Mouse (Mus musculus): Measurements from ENCODE around the gene AI597479.

Gene AI597479

DNA sequence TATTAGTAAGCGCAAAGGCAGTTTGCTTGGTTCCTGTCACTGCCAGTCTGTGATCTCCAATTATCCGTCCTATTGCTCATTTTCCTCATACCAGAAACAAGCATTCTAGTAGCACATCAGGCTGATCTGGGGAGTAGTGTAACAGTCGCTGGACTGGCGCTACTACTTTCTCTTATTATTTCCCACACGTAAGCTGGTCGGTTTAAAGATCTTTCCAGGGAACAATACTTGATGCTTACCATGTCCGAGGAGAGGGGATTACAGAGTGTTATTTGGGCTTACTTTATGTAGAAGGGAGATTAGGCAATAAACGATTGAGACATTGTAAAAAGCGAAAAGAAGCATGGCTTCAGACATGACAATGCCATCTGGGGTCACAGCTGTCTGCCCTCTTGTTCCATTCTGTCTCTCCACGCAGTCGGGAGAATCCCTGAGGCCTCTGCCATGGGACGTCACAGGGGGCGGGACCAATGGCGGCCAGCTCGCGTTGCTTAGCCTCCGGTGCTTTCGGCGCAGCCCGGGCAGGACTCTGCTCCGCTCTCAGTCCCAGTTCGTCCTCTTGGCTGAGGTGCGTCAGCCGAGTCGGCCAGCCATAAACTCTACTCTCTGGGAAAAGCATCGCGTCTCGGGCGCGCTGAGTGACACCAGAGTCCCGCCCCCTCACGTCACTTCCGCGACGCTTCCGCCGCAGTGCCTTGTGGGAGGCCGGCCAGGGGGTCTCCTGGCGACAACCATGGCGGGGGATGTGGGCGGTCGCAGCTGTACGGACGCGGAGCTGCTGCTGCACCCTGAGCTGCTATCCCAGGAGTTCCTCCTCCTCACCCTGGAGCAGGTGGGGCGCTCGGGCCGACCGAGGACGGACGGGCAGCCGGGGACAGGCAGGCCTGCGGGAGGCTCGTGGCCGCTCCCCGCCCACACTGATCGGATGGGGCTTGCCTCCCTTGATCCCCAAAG is at the start of gene AI597479, which contains the start of gene Tgfbrap1:
AI597479 (plus strand) TSS at position 680 of the 954 bp plus-strand sequence.
Tgfbrap1 (minus strand) TSS at position 607 of the 954 bp plus-strand sequence.
- peak; percentile 90 to 96 for DNase-seq

DNA sequence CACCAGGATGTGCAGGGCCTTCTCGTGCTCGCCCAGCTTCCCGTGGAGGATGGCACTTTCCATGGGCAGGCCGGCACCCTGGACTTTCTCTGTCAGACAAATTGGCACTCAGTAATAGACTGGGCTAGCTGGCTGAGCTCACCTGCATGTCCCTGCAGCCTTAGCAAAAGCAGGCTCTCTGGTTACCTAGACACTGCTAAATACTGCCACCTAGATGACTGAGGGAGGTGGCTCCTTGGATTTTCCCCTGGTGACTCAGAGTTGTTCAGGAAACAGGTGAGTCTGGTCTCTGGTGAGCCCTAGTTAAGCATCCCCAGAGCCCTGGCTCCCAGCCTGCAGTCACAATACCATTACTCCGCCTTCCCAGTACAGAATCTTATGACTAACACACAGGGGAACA is 46.6 kb upstream of the AI597479 start:
- DNase-seq, result no peak

DNA sequence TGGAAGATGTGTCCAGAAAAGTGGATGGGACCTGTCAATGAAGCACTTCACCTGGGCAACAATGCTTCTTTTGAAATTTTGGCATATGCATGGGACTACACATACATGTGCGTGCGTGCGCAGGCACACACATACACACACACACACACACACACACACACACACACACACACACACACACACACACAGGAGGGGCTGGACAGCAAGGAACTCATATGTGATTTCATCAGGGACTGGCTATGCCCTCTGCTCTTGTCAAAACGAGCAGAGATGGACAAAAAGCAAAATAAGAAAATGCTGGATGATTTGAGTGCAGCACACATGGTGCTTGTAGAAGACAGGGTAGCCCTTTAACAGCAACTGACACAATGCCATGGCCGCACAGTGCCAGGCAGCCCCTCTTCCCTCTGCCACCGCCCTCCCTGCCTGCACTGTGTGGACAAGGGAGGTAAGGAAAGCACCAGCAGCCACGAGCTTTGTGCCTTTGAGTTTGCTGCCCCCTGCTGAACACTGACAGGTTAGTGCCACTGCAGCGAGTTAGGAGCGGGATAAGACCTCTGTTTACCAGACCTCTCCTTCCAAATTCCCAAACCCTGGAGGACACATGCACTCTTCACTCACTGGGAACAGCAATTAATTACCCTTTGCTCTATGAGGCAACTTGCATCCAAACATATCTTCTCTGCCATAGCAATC is 32.7 kb upstream of the AI597479 start:
- peak; percentile 61 to 82 for DNase-seq

- DNase-seq, result no peak
Observed at GRCm38 (mm10) chr1:43066573-43066972, 31.9 kb upstream of the AI597479 start.

DNA sequence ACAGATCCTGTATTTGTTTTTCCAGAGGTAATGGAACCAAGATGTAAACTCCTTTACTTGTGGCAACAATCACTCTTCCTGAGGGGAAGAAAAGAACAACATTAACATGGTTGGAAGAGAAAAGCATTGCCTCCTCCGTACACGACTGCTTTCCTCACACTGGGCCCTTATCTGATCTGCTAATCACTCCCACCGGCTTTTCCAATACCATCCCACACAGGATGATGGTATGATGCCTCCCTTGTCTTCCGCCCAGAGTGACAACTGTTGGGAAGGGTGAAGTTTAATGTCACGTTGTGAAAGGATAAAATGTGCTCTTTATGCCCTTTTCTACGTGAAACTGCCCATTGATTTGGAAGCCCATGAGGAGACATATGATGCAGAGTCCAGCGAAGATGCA is 31.0 kb upstream of the AI597479 start:
- no peak for DNase-seq

GRCm38 (mm10) chr1:43070726-43071125 is 27.8 kb upstream of the AI597479 start:
- DNase-seq, result no peak

GRCm38 (mm10) chr1:43072028-43072427 is 26.5 kb upstream of the AI597479 start:
- DNase-seq, result no peak

- DNase-seq, result no peak
Observed at GRCm38 (mm10) chr1:43072561-43072960, 25.9 kb upstream of the AI597479 start.

DNA sequence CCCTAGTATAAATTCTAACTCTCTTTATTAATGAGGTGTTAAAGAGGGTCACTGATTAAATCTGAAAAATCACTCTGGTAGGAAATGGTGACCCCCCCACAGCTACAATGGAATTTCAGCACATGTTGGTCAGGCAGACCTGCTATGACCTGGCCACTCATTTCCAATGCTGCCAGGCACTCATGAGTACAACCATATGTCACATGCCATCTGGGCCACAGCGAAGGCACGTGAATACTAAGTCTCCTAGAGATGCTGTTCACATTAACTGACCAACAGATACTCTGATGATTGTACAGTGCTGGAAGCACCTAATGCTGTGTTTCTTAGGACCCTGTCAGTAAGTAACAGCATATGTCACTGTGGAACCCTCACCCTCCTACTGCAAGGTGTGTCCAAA is 23.7 kb upstream of the AI597479 start:
- DNase-seq, result no peak

GRCm38 (mm10) chr1:43078124-43078523 is 20.4 kb upstream of the AI597479 start:
- no peak for DNase-seq

GRCm38 (mm10) chr1:43082946-43083345 is 15.6 kb upstream of the AI597479 start:
- DNase-seq, result no peak

GRCm38 (mm10) chr1:43090418-43090817 is 8.1 kb upstream of the AI597479 start:
- DNase-seq, result peak; percentile 11 to 31

- DNase-seq, result peak; percentile 7 to 19
Observed at GRCm38 (mm10) chr1:43091306-43092055, 7.0 kb upstream of the AI597479 start.

- DNase-seq, result peak; percentile 70 to 85
Observed at GRCm38 (mm10) chr1:43092056-43093015, 6.2 kb upstream of the AI597479 start.

- no peak for DNase-seq
Observed at GRCm38 (mm10) chr1:43094206-43094605, 4.3 kb upstream of the AI597479 start.

- no peak for DNase-seq
Observed at GRCm38 (mm10) chr1:43108729-43109128, 10.2 kb downstream of the AI597479 start.

GRCm38 (mm10) chr1:43110556-43110955 is 12.0 kb downstream of the AI597479 start:
- DNase-seq, result peak; percentile 46 to 87

GRCm38 (mm10) chr1:43112882-43113281 is 14.4 kb downstream of the AI597479 start:
- DNase-seq, result peak; percentile 74 to 85

DNA sequence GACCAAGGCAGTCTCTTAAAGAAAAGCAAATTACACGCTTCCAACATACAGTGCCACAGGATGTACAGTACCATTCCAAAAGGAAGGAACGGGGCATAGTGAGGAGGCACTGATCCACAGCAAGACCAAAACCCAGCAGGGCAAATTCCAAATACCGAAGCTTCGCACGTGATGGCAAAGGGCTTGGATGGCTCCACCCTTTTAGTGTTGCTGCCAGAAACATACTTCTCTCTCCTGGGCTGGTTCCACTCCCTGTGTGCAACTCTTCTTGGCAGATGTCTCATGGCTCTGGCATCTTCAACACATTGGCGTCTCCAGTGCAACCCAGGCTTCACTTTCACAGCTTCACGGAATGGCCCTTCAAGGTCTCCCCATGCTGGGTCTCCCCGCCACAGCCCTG is 18.9 kb downstream of the AI597479 start:
- peak; percentile 78 to 83 for DNase-seq

GRCm38 (mm10) chr1:43120950-43121349 is 22.4 kb downstream of the AI597479 start:
- no peak for DNase-seq

GRCm38 (mm10) chr1:43122616-43123015 is 24.1 kb downstream of the AI597479 start:
- no peak for DNase-seq

GRCm38 (mm10) chr1:43124726-43125125 is 26.2 kb downstream of the AI597479 start:
- no peak for DNase-seq
